Mouse (Mus musculus) cerebellum, postnatal 10 days (tissue): ENCODE results near the gene Cdk4.

Experiments
- DNase-seq, 2 experiments: peaks; one replicate each; pipeline ENCODE4 v3.0.0; 2021; ENCODE audit warnings: mixed read lengths in 2 of 2

Cdk4 gene

DNA sequence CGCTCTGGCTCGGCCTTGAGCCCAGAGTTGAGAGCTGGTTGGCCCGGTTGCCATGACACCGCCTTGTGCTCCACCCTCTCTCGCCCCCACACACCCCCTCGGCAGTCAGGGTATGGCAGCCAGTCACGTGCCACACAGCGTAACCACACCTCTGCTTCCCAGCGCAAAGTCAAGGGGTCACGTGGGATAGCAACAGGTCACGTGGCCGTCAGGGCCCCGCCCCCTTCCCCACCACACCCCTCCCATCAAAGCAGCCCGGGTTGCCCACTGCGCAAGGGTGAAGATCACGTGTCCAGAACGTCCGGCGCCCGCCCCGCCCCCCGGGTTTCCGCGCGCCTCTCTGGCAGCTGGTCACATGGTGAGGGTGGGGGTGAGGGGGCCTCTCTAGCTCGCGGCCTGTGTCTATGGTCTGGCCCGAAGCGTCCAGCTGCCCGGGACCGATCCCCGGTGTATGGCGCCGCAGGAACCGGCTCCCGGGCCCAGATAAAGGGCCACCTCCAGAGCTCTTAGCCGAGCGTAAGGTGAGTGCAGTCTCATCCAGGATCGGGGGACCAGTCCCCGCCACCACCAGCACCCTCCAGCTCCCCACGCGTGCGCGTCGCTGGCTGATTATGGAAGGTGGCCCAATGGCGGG, at the start of gene Cdk4:
TSS of gene Cdk4 (plus strand) at position 296 of the 634 bp plus-strand sequence.
- peak; percentile 100 for DNase-seq

DNA sequence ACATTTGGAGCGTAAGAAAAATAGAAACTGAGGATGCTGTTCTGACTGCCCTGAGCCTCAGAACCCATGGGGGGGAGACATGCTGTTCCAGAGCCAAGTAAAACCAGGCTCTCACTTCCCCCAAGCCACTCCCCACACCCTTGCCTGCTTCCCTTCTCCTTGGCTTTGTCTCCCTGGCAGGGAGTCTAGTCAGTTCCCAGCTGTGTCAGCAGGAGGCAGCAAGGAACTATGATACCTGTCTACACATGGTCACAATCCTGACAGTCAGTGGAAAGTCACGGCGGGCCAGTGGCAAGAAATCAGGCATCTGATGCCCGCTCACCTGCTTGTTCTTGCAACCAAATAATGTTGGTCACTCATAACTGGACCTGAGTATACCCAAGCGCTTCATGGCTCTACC, 46.8 kb upstream of the Cdk4 start:
- DNase-seq: no peak

- DNase-seq: no peak
Measured at GRCm38 (mm10) chr10:127017071-127017470, 46.3 kb upstream of the Cdk4 start.

- DNase-seq: no peak
Measured at GRCm38 (mm10) chr10:127018422-127018821, 44.9 kb upstream of the Cdk4 start.

DNA sequence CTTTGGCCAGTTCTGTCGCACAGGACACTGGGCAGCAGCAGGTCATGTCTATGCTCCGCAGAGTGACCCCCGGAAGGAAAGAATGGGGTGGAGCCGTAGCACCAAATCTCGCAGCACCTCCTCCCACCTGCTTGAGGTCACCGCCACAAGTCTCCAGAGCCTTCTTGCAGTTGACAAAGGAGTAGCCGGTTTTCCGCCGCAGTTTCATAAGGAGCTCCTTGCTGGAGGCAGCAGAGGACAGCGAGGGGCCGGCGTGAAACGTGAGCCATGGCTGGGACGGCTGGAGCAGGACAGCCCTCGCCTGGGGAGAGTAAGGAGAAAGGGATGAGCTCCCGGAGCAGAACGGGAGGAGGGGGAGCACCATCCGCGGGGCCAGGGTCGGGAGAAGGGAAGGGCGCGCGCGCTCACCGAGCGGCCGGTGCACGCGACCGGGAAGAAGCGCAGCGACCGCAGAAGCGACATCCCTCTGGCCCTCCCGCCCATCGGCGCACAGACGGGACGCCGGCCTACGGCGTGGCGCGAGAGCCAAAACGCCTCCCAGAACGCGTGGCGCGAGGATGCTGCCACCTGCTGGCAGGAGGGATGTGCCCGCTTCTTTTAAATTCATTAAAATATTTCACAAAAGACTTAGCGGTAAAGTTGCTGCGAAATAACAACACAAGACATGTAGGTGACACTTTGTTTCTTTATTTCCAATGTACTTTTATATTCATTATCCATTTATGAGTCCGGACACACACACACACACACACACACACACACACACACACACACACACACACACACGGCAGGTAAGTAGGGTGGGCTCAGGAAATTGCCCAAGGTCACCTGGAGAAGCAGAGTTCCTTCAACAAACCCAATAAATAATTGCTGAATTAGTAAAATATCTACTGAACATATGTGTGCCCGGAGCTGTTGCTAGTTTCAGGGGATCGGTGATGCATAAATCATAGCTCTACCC, 32.7 kb upstream of the Cdk4 start, which contains the start of gene Tsfm:
TSS of gene Tsfm (minus strand) at position 505 of the 961 bp plus-strand sequence.
- DNase-seq: peak; percentile 97

- no peak for DNase-seq
Measured at GRCm38 (mm10) chr10:127033301-127033741, 30.0 kb upstream of the Cdk4 start.

DNA sequence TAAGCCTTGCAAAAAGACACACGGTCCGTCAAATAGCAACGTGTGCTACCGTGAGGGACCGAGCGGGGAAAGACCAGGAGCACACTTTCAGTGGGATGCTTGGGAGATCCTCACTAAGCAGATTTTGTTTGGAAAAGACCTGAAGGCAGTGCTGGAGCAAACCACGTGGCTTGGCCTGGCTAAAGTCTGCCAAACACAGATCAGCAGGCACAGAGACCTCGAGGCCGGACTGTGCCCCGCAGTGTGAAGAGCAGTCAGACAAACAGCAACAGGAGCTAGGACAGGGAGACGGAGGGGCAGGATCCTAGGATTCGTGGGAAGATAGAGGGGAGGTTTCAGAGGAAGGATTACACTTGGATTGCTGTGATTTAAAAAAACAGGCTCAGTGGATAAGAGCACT, 27.1 kb upstream of the Cdk4 start:
- no peak for DNase-seq

GRCm38 (mm10) chr10:127037641-127038040, 25.7 kb upstream of the Cdk4 start:
- DNase-seq: no peak

- peak; percentile 54 to 55 for DNase-seq
Measured at GRCm38 (mm10) chr10:127040569-127041214, 22.6 kb upstream of the Cdk4 start.

GRCm38 (mm10) chr10:127041274-127041766, 22.0 kb upstream of the Cdk4 start, which contains the start of the genes Mettl1 and Eef1akmt3:
Gene Mettl1, plus strand, starts transcription at chr10:127041414.
Gene Eef1akmt3, minus strand, starts transcription at chr10:127041513.
- peak; percentile 69 to 70 for DNase-seq

GRCm38 (mm10) chr10:127041774-127042338, 21.5 kb upstream of the Cdk4 start:
- DNase-seq: peak; percentile 96 to 97

DNA sequence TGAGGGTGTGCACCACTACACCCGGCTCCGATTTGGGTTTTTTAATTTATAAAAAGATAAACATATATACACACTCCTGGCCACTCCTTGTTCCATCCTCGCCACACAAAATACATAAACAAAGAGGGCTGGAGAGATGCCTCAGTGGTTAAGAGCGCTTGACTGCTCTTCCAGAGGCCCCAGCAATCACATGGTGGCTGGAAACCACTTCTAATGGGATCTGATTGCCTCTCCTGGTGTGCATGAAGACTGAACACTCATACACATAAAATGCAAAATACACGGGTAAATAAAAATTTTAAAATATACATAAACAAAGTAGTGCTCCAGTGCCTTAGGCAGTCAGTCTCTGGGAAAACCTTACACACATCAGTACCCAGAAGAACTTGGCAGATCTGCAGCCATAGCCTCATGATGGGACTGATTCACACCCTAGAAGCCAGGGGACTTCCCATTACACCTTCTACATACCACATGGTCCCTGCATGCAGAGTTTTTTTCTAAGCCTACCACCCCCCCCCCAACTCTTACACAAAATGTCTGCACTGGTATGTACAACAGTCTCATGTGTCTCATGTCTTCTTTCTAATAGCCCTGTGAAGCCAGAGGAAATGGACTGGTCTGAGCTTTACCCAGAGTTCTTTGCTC, 20.7 kb upstream of the Cdk4 start:
- DNase-seq: no peak

- no peak for DNase-seq
Measured at GRCm38 (mm10) chr10:127043187-127043586, 20.1 kb upstream of the Cdk4 start.

- DNase-seq: no peak
Measured at GRCm38 (mm10) chr10:127047954-127048353, 15.4 kb upstream of the Cdk4 start, which contains the start of gene Cyp27b1. Gene Cyp27b1, plus strand, starts transcription at chr10:127048250.

DNA sequence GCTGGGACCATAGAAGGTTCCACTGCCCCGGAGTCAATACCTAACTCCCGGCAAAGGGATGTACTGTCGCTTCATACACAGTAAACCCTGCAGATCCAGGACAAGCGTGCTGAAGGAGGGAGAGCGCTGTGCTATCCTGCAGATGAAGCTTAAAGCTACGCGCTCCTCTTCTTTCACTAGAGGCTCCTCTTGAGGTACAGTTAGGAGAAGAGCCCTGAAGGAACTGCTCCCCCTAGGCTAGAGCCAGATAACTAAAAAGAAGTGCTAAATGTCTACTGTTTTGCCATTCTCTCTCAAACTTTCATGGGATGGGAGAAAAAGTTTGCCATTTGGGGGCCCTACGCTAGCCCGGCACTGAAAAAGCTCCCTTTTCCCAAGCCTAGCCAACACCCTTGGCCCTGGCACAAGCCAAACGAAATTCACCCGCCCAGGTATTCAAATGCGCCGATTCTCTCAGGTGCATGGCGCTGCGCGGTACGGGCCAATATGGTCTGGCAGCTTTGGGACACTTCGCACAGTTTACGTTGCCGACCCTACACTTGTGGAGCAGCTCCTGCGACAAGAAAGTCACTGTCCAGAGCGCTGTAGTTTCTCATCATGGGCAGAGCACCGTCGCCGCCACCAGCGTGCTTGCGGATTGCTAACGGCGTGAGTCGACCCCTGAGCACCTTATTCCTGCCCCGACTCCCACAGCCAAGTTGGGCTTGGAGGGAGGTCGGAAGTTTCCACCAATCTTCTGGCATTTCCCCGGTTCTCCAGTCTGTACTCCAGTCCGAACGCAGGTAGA, 14.5 kb upstream of the Cdk4 start:
- DNase-seq: peak in 1 of 2 experiments; percentile 9

DNA sequence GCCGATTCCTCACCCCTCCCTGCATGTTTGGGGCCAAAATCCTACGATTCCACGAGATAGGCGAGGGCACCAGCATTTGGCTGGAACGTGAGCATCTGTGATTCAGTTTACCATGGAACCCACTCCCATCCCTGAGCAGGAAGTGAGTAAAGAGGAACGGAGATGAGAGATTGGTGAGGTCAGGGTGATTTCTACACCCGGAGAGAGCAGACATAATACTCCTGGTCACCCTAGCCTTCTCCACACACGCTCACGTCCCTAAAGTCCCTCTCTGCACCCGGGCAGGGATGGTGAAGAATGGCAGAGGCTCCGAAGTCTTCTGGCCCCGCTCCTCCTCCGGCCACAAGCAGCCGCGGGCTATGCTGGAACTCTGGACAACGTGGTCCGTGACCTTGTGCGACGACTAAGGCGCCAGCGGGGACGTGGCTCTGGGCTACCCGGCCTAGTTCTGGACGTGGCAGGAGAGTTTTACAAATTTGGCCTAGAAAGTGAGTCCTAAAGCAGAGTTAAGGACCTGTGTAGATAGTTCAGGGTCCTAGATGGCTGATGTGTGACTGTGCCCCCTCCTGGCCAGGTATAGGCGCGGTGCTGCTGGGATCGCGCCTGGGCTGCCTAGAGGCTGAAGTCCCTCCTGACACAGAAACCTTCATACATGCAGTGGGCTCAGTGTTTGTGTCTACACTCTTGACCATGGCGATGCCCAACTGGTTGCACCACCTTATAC, 13.8 kb upstream of the Cdk4 start:
- DNase-seq: peak in 1 of 2 experiments; percentile 14

GRCm38 (mm10) chr10:127050119-127050474, 13.2 kb upstream of the Cdk4 start:
- no peak for DNase-seq

- DNase-seq: peak in 1 of 2 experiments; percentile 48
Measured at GRCm38 (mm10) chr10:127054646-127055045, 8.7 kb upstream of the Cdk4 start.

- no peak for DNase-seq
Measured at GRCm38 (mm10) chr10:127055406-127055805, 7.9 kb upstream of the Cdk4 start.

DNA sequence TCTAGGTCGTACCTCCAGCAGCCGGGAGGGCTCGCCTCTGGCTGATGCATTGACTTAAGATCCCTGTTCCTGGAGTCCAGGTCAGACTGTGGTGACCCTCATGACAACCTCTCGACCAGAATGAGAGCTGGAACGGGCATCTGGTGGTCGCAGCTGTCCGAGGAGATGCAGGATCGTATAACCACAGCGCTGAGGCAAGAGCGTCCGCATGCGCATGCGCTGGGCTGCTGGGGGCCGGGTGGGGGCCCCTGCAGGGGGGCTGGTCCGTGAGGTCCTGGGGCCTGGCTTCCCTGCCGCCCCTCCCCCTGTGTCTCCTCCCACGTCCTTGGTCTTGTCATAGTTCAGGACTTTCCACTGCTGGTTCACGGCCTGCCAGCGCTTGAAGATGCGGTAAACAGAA, 6.8 kb upstream of the Cdk4 start:
- no peak for DNase-seq
